In genomic region chr13:28793166-28793935, GRCm38 (mm10) we compare ENCODE assay signal across 13 mouse cellular contexts.
DNase-seq lines count a peak whose midpoint lies in the region; ATAC-seq and TF ChIP-seq lines count a peak whose summit lies in the region.
"Had no signal": no experiment of that assay in that cellular context is flagged by ENCODE, and none has a peak within 500 bp of the region (broad histone marks: within the 10 kb centered on the region; RNA-seq: fewer than 3 reads in every experiment).

No protein-coding gene starts in this region.

- no peaks in the 10 kb centered on the region for H3K36me3 ChIP-seq in kidney, embryonic 15.5 days
- no peaks in the 10 kb centered on the region for H3K36me3 ChIP-seq in hindbrain, embryonic 10.5 days
- no peaks in the 10 kb centered on the region for H3K36me3 ChIP-seq in midbrain, embryonic 12.5 days
- H3K36me3 ChIP-seq in stomach, postnatal 0 days (ENCODE audit: control insufficient read depth, insufficient read depth, low read length), result no peaks in the 10 kb centered on the region
- H3K36me3 ChIP-seq: liver, embryonic 12.5 days had no signal

- H3K27me3 ChIP-seq in kidney, embryonic 15.5 days, result no peaks in the 10 kb centered on the region
- no peaks in the 10 kb centered on the region for H3K27me3 ChIP-seq in hindbrain, embryonic 10.5 days (ENCODE audit: insufficient read depth, poor library complexity, severe bottlenecking)
- H3K27me3 ChIP-seq in midbrain, embryonic 12.5 days, result no peaks in the 10 kb centered on the region
- no peaks in the 10 kb centered on the region for H3K27me3 ChIP-seq in stomach, postnatal 0 days (ENCODE audit: control insufficient read depth, insufficient read depth, low read length)
- H3K27me3 ChIP-seq: liver, embryonic 12.5 days had no signal

- no peak for TF ChIP-seq EP300 in stomach, postnatal 0 days (optimal IDR thresholded peaks at IDR 0.05)

- WGBS in kidney, embryonic 15.5 days, result 28% methylated on average over 5 of the region's 5 CpGs
- 30% methylated on average over 5 of the region's 5 CpGs for WGBS in hindbrain, embryonic 10.5 days
- 19% methylated on average over 5 of the region's 5 CpGs for WGBS in midbrain, embryonic 12.5 days
- 39% methylated on average over 5 of the region's 5 CpGs for WGBS in stomach, postnatal 0 days

- ATAC-seq in kidney, embryonic 15.5 days (replicated peaks; ENCODE audit: low FRiP score), result 0 out of 2 replicates have a peak, but pooled peaks have one; percentile 22
- ATAC-seq in midbrain, embryonic 12.5 days (ENCODE audit: low FRiP score, low read depth), result peak; percentile 47; the same call in 1 of the 2 replicates
- no peak for ATAC-seq in cerebellum, adult (ENCODE audit: insufficient number of reproducible peaks, low FRiP score, low TSS enrichment)
- no peak for ATAC-seq in stomach, postnatal 0 days (ENCODE audit: low FRiP score, low TSS enrichment)
- ATAC-seq: liver, embryonic 12.5 days had no signal

- no peak overlapping the region for H3K9ac ChIP-seq in kidney, embryonic 15.5 days
- 0 out of 2 replicates have a peak overlapping the region, but pooled peaks have one; percentile 37 for H3K9ac ChIP-seq in midbrain, embryonic 12.5 days (replicated peaks)
- no peak overlapping the region for H3K9ac ChIP-seq in stomach, postnatal 0 days (ENCODE audit: low read length)
- H3K9ac ChIP-seq: liver, embryonic 12.5 days had no signal

- TF ChIP-seq CTCF in stomach, postnatal 0 days (IDR thresholded peaks at IDR 0.05; ENCODE audit: low read depth), result no peak

- no peak for DNase-seq in kidney, adult 9 months
- no peak for DNase-seq in hindbrain, embryonic 10.5 days (ENCODE audit: low spot score)
- peak; percentile 35 to 61 for DNase-seq in thymus, postnatal 36 days
- DNase-seq in gastrocnemius, postnatal 25 days, result no peak
- no peak for DNase-seq in stomach, postnatal 0 days (ENCODE audit: low spot score)
- DNase-seq: adrenal gland, postnatal 36 days; gastrocnemius, postnatal 14 days; right cerebral cortex, postnatal 14 days had no signal

- no peak overlapping the region for H3K27ac ChIP-seq in kidney, embryonic 15.5 days
- peak overlapping the region; percentile 83 for H3K27ac ChIP-seq in hindbrain, embryonic 10.5 days
- H3K27ac ChIP-seq in midbrain, embryonic 12.5 days (replicated peaks), result peak overlapping the region; percentile 82
- H3K27ac ChIP-seq in stomach, postnatal 0 days (replicated peaks), result no peak overlapping the region
- H3K27ac ChIP-seq: layer of hippocampus, adult 2 months; liver, embryonic 12.5 days had no signal

- peaks cover 30% of the 10 kb centered on the region for H3K4me1 ChIP-seq in kidney, embryonic 15.5 days
- H3K4me1 ChIP-seq in hindbrain, embryonic 10.5 days (replicated peaks), result peaks cover 82% of the 10 kb centered on the region
- peaks cover 71% of the 10 kb centered on the region for H3K4me1 ChIP-seq in midbrain, embryonic 12.5 days
- H3K4me1 ChIP-seq in stomach, postnatal 0 days (replicated peaks; ENCODE audit: control insufficient read depth, insufficient read depth), result no peaks in the 10 kb centered on the region
- H3K4me1 ChIP-seq: liver, embryonic 12.5 days had no signal

- no peak overlapping the region for H3K4me3 ChIP-seq in kidney, embryonic 15.5 days (replicated peaks)
- no peak overlapping the region for H3K4me3 ChIP-seq in hindbrain, embryonic 10.5 days
- H3K4me3 ChIP-seq in midbrain, embryonic 12.5 days, result no peak overlapping the region
- no peak overlapping the region for H3K4me3 ChIP-seq in stomach, postnatal 0 days (ENCODE audit: low read depth, low read length)
- H3K4me3 ChIP-seq: layer of hippocampus, adult 2 months; liver, embryonic 12.5 days had no signal

- no peaks in the 10 kb centered on the region for H3K9me3 ChIP-seq in kidney, embryonic 15.5 days (replicated peaks)
- no peaks in the 10 kb centered on the region for H3K9me3 ChIP-seq in hindbrain, embryonic 10.5 days
- H3K9me3 ChIP-seq in midbrain, embryonic 12.5 days, result no peaks in the 10 kb centered on the region
- H3K9me3 ChIP-seq in stomach, postnatal 0 days (ENCODE audit: control insufficient read depth, low read length), result no peaks in the 10 kb centered on the region
- H3K9me3 ChIP-seq: liver, embryonic 12.5 days had no signal

- H3K4me2 ChIP-seq in kidney, embryonic 15.5 days, result no peak overlapping the region
- peak overlapping the region; percentile 19 for H3K4me2 ChIP-seq in midbrain, embryonic 12.5 days (replicated peaks)
- no peak overlapping the region for H3K4me2 ChIP-seq in stomach, postnatal 0 days (replicated peaks; ENCODE audit: low read depth)
- H3K4me2 ChIP-seq: liver, embryonic 12.5 days had no signal

Comparison
In these comparisons a context has a peak if more than half of its experiments do, and no peak if none do; other contexts are left out.
1. ATAC-seq: peak in kidney, embryonic 15.5 days (single experiment) and midbrain, embryonic 12.5 days (single experiment); none in cerebellum, adult (single experiment) and stomach, postnatal 0 days (single experiment).
2. H3K27ac ChIP-seq: peak in hindbrain, embryonic 10.5 days (single experiment) and midbrain, embryonic 12.5 days (single experiment); none in kidney, embryonic 15.5 days (single experiment) and stomach, postnatal 0 days (single experiment).
3. DNase-seq: peak in thymus, postnatal 36 days (2 of 2); none in kidney, adult 9 months (single experiment), hindbrain, embryonic 10.5 days (single experiment), gastrocnemius, postnatal 25 days (single experiment) and stomach, postnatal 0 days (single experiment).